Mouse (Mus musculus) limb, embryonic 15.5 days (tissue): ENCODE results near the gene Ptpn4. TPM values are rescaled to one million over a fixed set of nuclear protein-coding genes. Genes with fewer than 3 reads are reported as not detected.

Source experiments
- ATAC-seq: fragments of 200-750 bp; cut with Nextera tagmentation; 2 replicates; pipeline ENCODE4 v1.8.0; 2017; ENCODE audit warnings: low read depth, moderate TSS enrichment; ENCODE audit not compliant: insufficient number of reproducible peaks, low FRiP score, low TSS enrichment
- H3K27ac ChIP-seq: fragments of 300-500 bp; sonication (generic); 2 replicates; pipeline ENCODE4 v1.5.1; 2015; ENCODE audit warnings: moderate library complexity, mild to moderate bottlenecking, inconsistent platforms
- H3K27me3 ChIP-seq: fragments of 300-500 bp; sonication (generic); 2 replicates; pipeline ENCODE4 v1.6.1; 2015; ENCODE audit warnings: inconsistent platforms
- H3K36me3 ChIP-seq: fragments of 300-500 bp; sonication (generic); 2 replicates; pipeline ENCODE4 v1.6.1; 2015; ENCODE audit warnings: inconsistent platforms
- H3K4me1 ChIP-seq: fragments of 300-500 bp; sonication (generic); 2 replicates; pipeline ENCODE4 v1.6.1; 2015; ENCODE audit warnings: inconsistent platforms
- H3K4me2 ChIP-seq: fragments of 300-500 bp; sonication (generic); 2 replicates; pipeline ENCODE4 v1.6.1; 2015; ENCODE audit warnings: mild to moderate bottlenecking, inconsistent platforms
- H3K4me3 ChIP-seq: fragments of 300-500 bp; sonication (generic); 2 replicates; pipeline ENCODE4 v1.5.1; 2015; ENCODE audit warnings: mild to moderate bottlenecking, inconsistent platforms
- H3K9ac ChIP-seq: fragments of 300-500 bp; sonication (generic); 2 replicates; pipeline ENCODE4 v1.6.1; 2015; ENCODE audit warnings: inconsistent platforms
- H3K9me3 ChIP-seq: fragments of 300-500 bp; sonication (generic); 2 replicates; pipeline ENCODE4 v1.6.1; 2016; ENCODE audit warnings: inconsistent platforms
- WGBS: fragments of 180-500 bp; shearing (Covaris S2); methylation state at CpG from one replicate; pipeline ENCODE4 v1.1.7; 2015; 5-methylcytosine and 5-hydroxymethylcytosine counted together
- polyA plus RNA-seq: library from polyadenylated mRNA; unstranded; fragments of >200 nt; fragmentation: Nextera tagmentation; extraction: Ambion mirVana; gene quantifications from 2 replicates; pipeline ENCODE4 v1.2.1, GENCODE M21; 2015

Gene Ptpn4
- polyA plus RNA-seq, result 4.3 and 4.4 TPM in 2 replicates

GRCm38 (mm10) chr1:119837035-119837751 is at the start of gene Ptpn4:
Ptpn4 (minus strand) TSS chr1:119837613.
- no peaks in the 10 kb centered on the region for H3K36me3 ChIP-seq
- peak within 1 kb of the TSS; percentile 66 for H3K4me2 ChIP-seq
- H3K27me3 ChIP-seq, result no peaks in the 10 kb centered on the region
- under 1% methylated on average over 78 of the region's 79 CpGs for WGBS
- peak within 1 kb of the TSS; percentile 93 for H3K4me3 ChIP-seq
- H3K27ac ChIP-seq, result peak within 1 kb of the TSS; percentile 91
- ATAC-seq, result peak; percentile 100
- no peaks in the 10 kb centered on the region for H3K9me3 ChIP-seq
- peaks cover 7% of the 10 kb centered on the region; the same call in 1 of the 2 replicates for H3K4me1 ChIP-seq
- H3K9ac ChIP-seq, result peak within 1 kb of the TSS; percentile 76

GRCm38 (mm10) chr1:119886320-119886719 is 48.9 kb upstream of the Ptpn4 start:
- H3K27me3 ChIP-seq, result no peaks in the 10 kb centered on the region
- no peak for ATAC-seq
- no peaks in the 10 kb centered on the region for H3K9me3 ChIP-seq
- H3K9ac ChIP-seq, result no peak overlapping the region
- H3K36me3 ChIP-seq, result no peaks in the 10 kb centered on the region
- H3K4me2 ChIP-seq, result no peak overlapping the region
- H3K4me3 ChIP-seq, result no peak overlapping the region
- WGBS, result 38% methylated on average over 7 of the region's 7 CpGs
- H3K4me1 ChIP-seq, result peaks cover 8% of the 10 kb centered on the region; the same call in 1 of the 2 replicates
- H3K27ac ChIP-seq, result no peak overlapping the region

- H3K9me3 ChIP-seq, result no peaks in the 10 kb centered on the region
- H3K4me3 ChIP-seq, result no peak overlapping the region
- no peak overlapping the region for H3K4me2 ChIP-seq
- no peaks in the 10 kb centered on the region for H3K36me3 ChIP-seq
- peaks cover 8% of the 10 kb centered on the region; the same call in 1 of the 2 replicates for H3K4me1 ChIP-seq
- WGBS, result 81% methylated on average over 3 of the region's 3 CpGs
- no peak overlapping the region for H3K27ac ChIP-seq
- no peak overlapping the region for H3K9ac ChIP-seq
- ATAC-seq, result no peak
- no peaks in the 10 kb centered on the region for H3K27me3 ChIP-seq
These were observed 46.9 kb upstream of the Ptpn4 start for GRCm38 (mm10) chr1:119884272-119884671.

GRCm38 (mm10) chr1:119878909-119879308 is 41.5 kb upstream of the Ptpn4 start:
- Histone ChIP-seq H3K4me1 (0 out of 2 replicates have a peak, but pooled peaks cover 3% of the 10 kb centered on the region), H3K36me3 (no peaks in the 10 kb centered on the region), H3K4me3 (no peak overlapping the region), H3K27ac (no peak overlapping the region), H3K4me2 (no peak overlapping the region), H3K27me3 (no peaks in the 10 kb centered on the region), H3K9me3 (no peaks in the 10 kb centered on the region), H3K9ac (no peak overlapping the region)
- ATAC-seq, result no peak
- 61% methylated on average over 7 of the region's 7 CpGs for WGBS

- Histone ChIP-seq H3K36me3 (no peaks in the 10 kb centered on the region), H3K9me3 (no peaks in the 10 kb centered on the region), H3K9ac (no peak overlapping the region), H3K4me3 (no peak overlapping the region), H3K4me1 (0 out of 2 replicates have a peak, but pooled peaks cover 3% of the 10 kb centered on the region), H3K4me2 (no peak overlapping the region), H3K27me3 (no peaks in the 10 kb centered on the region), H3K27ac (no peak overlapping the region)
- 93% methylated on average over 4 of the region's 4 CpGs for WGBS
- ATAC-seq, result no peak
These were observed 40.1 kb upstream of the Ptpn4 start for GRCm38 (mm10) chr1:119877469-119877868.

GRCm38 (mm10) chr1:119868395-119869161 is 31.2 kb upstream of the Ptpn4 start:
- Histone ChIP-seq H3K4me3 (no peak overlapping the region), H3K36me3 (no peaks in the 10 kb centered on the region), H3K4me1 (0 out of 2 replicates have a peak, but pooled peaks cover 3% of the 10 kb centered on the region), H3K27me3 (no peaks in the 10 kb centered on the region), H3K9ac (no peak overlapping the region), H3K27ac (no peak overlapping the region), H3K4me2 (no peak overlapping the region), H3K9me3 (no peaks in the 10 kb centered on the region)
- ATAC-seq, result peak; percentile 24; the same call in 1 of the 2 replicates
- 69% methylated on average over 13 of the region's 13 CpGs for WGBS

GRCm38 (mm10) chr1:119867300-119867699 is 29.9 kb upstream of the Ptpn4 start:
- Histone ChIP-seq H3K9ac (no peak overlapping the region), H3K4me3 (no peak overlapping the region), H3K4me1 (0 out of 2 replicates have a peak, but pooled peaks cover 3% of the 10 kb centered on the region), H3K27ac (no peak overlapping the region), H3K4me2 (no peak overlapping the region), H3K36me3 (no peaks in the 10 kb centered on the region), H3K27me3 (no peaks in the 10 kb centered on the region), H3K9me3 (no peaks in the 10 kb centered on the region)
- WGBS, result 72% methylated on average over 2 of the region's 2 CpGs
- ATAC-seq, result no peak

GRCm38 (mm10) chr1:119865311-119865710 is 27.9 kb upstream of the Ptpn4 start:
- no peaks in the 10 kb centered on the region for H3K9me3 ChIP-seq
- H3K9ac ChIP-seq, result no peak overlapping the region
- H3K27me3 ChIP-seq, result no peaks in the 10 kb centered on the region
- no peak overlapping the region for H3K4me2 ChIP-seq
- ATAC-seq, result no peak
- no peak overlapping the region for H3K4me3 ChIP-seq
- WGBS, result 78% methylated on average over 6 of the region's 6 CpGs
- no peak overlapping the region for H3K27ac ChIP-seq
- H3K36me3 ChIP-seq, result no peaks in the 10 kb centered on the region
- H3K4me1 ChIP-seq, result 0 out of 2 replicates have a peak, but pooled peaks cover 3% of the 10 kb centered on the region

- no peak overlapping the region for H3K27ac ChIP-seq
- H3K4me2 ChIP-seq, result no peak overlapping the region
- H3K9ac ChIP-seq, result no peak overlapping the region
- H3K27me3 ChIP-seq, result no peaks in the 10 kb centered on the region
- H3K4me1 ChIP-seq, result 0 out of 2 replicates have a peak, but pooled peaks cover 2% of the 10 kb centered on the region
- ATAC-seq, result no peak
- no peaks in the 10 kb centered on the region for H3K9me3 ChIP-seq
- WGBS, result 68% methylated on average over 7 of the region's 7 CpGs
- H3K36me3 ChIP-seq, result no peaks in the 10 kb centered on the region
- no peak overlapping the region for H3K4me3 ChIP-seq
These were observed 26.3 kb upstream of the Ptpn4 start for GRCm38 (mm10) chr1:119863507-119864296.

GRCm38 (mm10) chr1:119859566-119859965 is 22.2 kb upstream of the Ptpn4 start:
- no peak overlapping the region for H3K9ac ChIP-seq
- no peaks in the 10 kb centered on the region for H3K27me3 ChIP-seq
- H3K27ac ChIP-seq, result no peak overlapping the region
- no peaks in the 10 kb centered on the region for H3K36me3 ChIP-seq
- no peak overlapping the region for H3K4me3 ChIP-seq
- H3K4me2 ChIP-seq, result no peak overlapping the region
- no peaks in the 10 kb centered on the region for H3K4me1 ChIP-seq
- no peak for ATAC-seq
- H3K9me3 ChIP-seq, result no peaks in the 10 kb centered on the region
- 80% methylated on average over 5 of the region's 5 CpGs for WGBS

GRCm38 (mm10) chr1:119852980-119853379 is 15.6 kb upstream of the Ptpn4 start:
- Histone ChIP-seq H3K9ac (no peak overlapping the region), H3K27ac (no peak overlapping the region), H3K27me3 (no peaks in the 10 kb centered on the region), H3K9me3 (no peaks in the 10 kb centered on the region), H3K4me3 (no peak overlapping the region), H3K4me2 (no peak overlapping the region), H3K36me3 (no peaks in the 10 kb centered on the region), H3K4me1 (no peaks in the 10 kb centered on the region)
- ATAC-seq, result no peak
- WGBS, result 73% methylated on average over 5 of the region's 5 CpGs
